Mouse (Mus musculus) lung, postnatal 10 days (tissue): Measurements from ENCODE around the gene Rchy1.

Experiments
- DNase-seq: peaks from one replicate; pipeline ENCODE4 v3.0.0; 2021

The Rchy1 gene

GRCm38 (mm10) chr5:91962639-91963440 is at the start of gene Rchy1:
Gene Rchy1, minus strand, starts transcription at chr5:91963068.
- DNase-seq = peak; percentile 99

- no peak for DNase-seq
These were observed 48.9 kb upstream of the Rchy1 start for GRCm38 (mm10) chr5:92011756-92012155.

- no peak for DNase-seq
These were observed 47.0 kb upstream of the Rchy1 start for GRCm38 (mm10) chr5:92009827-92010226.

- DNase-seq = peak; percentile 60
These were observed 40.1 kb upstream of the Rchy1 start for GRCm38 (mm10) chr5:92003011-92003410.

GRCm38 (mm10) chr5:92000770-92001169 is 37.9 kb upstream of the Rchy1 start:
- DNase-seq = peak; percentile 44

GRCm38 (mm10) chr5:91994546-91994945 is 31.7 kb upstream of the Rchy1 start:
- peak; percentile 50 for DNase-seq

GRCm38 (mm10) chr5:91993061-91993460 is 30.2 kb upstream of the Rchy1 start:
- no peak for DNase-seq

- DNase-seq = no peak
These were observed 28.5 kb upstream of the Rchy1 start for GRCm38 (mm10) chr5:91991191-91991937.

GRCm38 (mm10) chr5:91989261-91989660 is 26.4 kb upstream of the Rchy1 start:
- DNase-seq = no peak

GRCm38 (mm10) chr5:91987799-91988198 is 24.9 kb upstream of the Rchy1 start:
- DNase-seq = no peak

- DNase-seq = no peak
These were observed 24.4 kb upstream of the Rchy1 start, which contains the start of gene Odaph for GRCm38 (mm10) chr5:91987236-91987635. Gene Odaph, plus strand, starts transcription at chr5:91987475.

GRCm38 (mm10) chr5:91985721-91986120 is 22.9 kb upstream of the Rchy1 start:
- no peak for DNase-seq

GRCm38 (mm10) chr5:91983490-91983889 is 20.6 kb upstream of the Rchy1 start:
- no peak for DNase-seq

GRCm38 (mm10) chr5:91981176-91981840 is 18.4 kb upstream of the Rchy1 start:
- DNase-seq = no peak

GRCm38 (mm10) chr5:91977397-91977770 is 14.5 kb upstream of the Rchy1 start:
- no peak for DNase-seq

GRCm38 (mm10) chr5:91976566-91977396 is 13.9 kb upstream of the Rchy1 start:
- no peak for DNase-seq

GRCm38 (mm10) chr5:91975758-91976157 is 12.9 kb upstream of the Rchy1 start:
- no peak for DNase-seq

GRCm38 (mm10) chr5:91974002-91974401 is 11.1 kb upstream of the Rchy1 start:
- no peak for DNase-seq

- no peak for DNase-seq
These were observed 9.2 kb upstream of the Rchy1 start for GRCm38 (mm10) chr5:91972046-91972445.

GRCm38 (mm10) chr5:91962259-91962638 is 619 bp downstream of the Rchy1 start:
- DNase-seq = no peak

- DNase-seq = peak; percentile 5
These were observed 1.5 kb downstream of the Rchy1 start for GRCm38 (mm10) chr5:91961370-91961769.

GRCm38 (mm10) chr5:91960606-91961254 is 2.1 kb downstream of the Rchy1 start:
- peak; percentile 46 for DNase-seq
